Mouse (Mus musculus) retina, postnatal 1 day (tissue): ENCODE measurements around the gene Smim20.

Source experiments
- DNase-seq: peaks from one replicate; pipeline ENCODE4 v3.0.0-alpha.2; 2012

Smim20 gene

DNA sequence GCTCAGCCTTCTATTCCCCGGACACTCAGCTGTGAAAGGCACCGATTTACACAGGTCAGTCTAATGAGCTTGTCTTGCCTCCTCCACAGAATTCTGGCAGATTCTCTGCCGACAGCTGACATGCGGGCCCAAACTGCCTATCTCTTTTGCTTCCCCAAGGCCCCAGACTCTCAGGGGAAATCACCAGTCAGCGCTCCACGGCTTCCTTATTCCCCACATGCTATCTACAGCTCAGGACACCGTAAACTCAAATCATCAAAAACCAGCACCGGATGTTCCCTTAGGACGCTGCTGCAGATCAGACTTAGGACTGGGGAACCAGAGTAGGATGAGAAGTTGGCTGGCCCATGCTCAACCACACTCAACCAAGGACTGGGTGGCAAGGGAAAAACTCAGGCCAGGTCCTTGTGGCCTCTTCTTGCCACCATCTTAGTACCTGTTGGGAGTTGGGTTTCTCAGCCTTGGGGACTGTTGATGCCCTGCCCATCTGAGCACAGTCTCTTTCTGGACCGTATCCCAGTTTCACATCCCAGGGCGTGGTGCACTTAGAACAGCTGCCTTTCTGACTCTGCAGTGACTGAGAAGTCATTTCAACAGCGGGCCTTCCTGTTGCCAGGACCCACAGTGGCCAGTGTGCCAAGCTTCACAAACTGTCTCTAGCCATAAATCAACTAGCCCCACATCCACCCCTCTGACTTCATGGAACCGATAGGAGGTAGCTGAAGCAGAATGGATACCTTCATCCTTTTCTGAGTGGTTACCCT, 47.7 kb downstream of the Smim20 start:
- no peak for DNase-seq

DNA sequence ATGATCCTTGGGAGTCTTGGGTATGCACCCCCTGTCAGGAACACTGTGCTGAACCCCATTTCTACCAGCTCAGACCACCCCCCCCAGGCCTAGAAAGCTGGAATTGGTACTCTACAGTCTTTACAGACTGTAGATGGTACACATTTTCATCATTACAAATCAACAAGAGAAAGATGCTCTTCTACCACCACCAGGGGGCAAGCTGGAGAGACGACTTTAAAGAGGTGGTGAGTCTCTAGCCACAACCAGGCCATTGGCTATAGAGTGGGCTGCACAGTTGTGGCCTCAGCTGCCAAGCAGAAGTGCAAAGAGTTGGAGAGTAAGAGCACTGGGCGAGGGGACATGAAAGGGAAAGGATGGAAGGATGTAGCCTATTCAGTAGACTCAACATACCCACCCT, 48.9 kb downstream of the Smim20 start:
- no peak for DNase-seq

DNA sequence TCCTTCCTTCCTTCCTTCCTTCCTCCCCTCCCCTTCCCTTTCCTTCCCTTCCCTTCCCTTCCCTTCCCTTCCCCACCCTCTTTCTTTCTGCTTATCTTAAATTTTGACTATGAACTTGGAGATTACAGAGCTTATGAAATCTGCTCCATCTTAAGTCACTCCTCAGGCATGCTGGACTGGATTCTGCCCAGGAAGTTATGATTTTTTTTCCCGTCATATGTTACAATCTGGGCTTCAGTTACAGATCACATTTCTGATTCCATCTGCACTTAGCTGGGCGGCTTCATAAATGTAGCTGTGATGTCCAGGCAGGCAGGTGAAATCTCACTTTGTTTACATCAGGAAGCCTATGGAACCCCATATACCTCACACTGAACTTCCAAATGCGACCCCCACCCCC, 50.5 kb downstream of the Smim20 start:
- no peak for DNase-seq

DNA sequence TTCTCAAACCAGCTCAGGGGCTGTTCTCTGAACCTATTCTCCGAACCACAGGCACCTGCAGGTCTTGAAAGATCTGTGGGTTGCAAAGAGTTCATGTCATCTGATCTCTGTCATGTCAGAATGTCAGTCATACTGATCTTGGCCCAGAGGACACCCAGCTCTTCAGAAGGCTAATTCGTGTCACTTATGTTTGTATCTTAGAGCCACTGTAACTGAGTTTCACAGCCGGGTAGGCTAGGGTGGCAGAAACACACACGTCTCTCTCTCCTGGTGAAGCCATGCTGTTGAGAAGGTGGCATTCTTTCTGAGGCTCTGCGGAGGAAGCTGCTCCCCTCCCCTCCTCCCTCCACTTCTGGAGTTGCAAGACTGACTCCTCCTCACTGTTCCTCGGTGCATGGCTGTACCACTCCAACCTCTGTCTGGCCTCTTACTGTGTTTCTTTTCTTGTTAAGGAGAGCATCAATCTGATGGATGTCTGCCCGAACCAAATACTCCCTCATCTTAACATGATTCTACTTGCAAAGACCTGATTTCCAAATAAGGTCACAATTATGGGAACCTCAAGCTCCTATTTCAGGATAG, 51.1 kb downstream of the Smim20 start:
- no peak for DNase-seq

DNA sequence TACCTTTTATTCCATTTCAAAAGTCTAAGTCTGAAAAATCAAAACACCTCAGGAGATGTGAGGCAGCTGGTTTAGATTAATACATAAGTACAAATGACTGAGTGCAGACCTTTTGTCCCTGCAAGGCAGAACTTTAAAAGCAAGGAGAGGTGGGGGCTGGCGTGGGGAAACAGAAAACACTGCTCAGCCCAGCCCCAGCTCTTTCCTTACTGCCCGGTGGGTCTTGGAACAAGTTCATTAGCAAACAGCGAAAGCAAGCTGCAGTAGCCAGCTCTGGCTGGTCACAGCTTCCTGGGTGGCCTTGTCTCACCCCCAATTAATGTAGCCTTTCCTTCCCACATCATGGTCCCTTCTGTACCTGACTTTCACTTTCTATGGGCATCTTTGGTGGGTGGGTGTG, 53.4 kb downstream of the Smim20 start:
- peak; percentile 77 for DNase-seq

DNA sequence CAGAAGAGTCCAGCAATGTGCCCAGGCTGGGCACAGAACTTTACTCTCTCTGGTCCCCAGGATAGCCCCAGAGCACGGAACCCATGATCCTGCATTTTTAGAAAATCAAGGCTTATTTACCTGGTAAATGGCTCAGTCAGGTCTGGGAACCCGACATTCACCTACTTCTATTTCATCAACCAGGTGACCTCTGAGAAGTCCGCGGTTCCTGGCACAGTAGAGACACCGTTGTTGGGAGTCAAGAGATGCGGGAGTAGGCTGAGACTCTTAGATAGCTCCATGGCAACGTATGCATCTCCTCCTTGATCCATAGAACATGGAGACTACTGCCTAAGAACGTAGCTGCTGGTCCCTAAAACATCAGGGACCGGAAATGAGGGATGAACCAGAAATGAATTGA, 55.0 kb downstream of the Smim20 start:
- DNase-seq: no peak

DNA sequence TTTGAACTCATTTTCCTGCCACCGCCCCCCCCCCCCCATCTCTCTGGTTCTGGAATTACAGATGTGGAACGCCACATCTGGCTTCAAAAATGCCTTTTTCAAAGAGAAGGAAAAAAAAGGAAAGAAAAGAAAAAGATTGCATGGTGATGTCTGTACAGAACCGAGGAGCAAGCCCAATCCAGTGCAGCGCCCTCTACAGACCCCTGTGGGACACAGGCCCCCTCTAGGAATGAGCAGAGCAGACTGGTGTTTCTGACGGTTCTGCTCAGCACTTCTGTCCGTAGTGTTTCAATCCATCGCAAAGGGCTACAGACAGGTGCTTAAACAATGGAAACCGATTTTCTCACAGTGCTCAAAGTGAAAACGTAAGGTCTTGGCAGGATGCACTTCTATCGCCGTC, 55.6 kb downstream of the Smim20 start:
- DNase-seq: no peak

DNA sequence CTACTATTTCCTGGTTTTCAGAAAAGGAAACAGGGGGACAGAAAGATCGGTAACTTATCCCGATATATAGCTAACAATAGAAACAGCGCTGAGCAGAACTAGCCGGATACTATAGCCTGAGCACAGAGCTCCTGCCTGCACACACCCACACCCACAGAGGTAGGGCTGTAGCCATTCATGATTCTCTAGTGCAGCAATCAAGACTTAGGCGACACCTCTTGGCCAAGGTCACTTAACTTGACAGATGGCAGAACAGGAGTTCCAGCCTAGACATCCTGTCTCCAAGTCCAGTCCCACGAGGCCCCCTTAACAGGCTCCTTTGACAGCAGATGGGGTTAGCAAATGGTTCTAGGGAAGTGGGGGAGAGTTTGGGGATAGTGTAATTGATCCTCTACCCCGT, 56.2 kb downstream of the Smim20 start:
- no peak for DNase-seq

DNA sequence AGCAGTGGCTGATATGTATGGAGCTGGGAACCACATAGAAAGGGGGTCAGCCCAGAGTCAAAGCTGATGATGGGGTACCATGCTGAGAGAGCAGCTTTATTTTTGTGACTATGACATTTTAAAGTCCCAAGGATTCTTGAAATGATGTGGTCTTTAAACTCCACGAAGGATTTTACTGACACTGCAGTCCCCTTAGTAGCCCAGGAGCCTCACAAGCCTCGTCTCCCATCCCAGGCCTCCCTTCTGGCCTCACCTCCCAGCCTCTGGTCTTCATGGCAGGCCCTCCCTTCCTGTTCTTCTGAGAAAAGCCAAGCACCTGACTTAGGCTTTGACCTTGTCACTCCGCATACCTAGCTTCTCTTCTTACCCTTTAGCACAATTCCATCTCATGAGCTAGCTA, 57.4 kb downstream of the Smim20 start:
- DNase-seq: no peak

DNA sequence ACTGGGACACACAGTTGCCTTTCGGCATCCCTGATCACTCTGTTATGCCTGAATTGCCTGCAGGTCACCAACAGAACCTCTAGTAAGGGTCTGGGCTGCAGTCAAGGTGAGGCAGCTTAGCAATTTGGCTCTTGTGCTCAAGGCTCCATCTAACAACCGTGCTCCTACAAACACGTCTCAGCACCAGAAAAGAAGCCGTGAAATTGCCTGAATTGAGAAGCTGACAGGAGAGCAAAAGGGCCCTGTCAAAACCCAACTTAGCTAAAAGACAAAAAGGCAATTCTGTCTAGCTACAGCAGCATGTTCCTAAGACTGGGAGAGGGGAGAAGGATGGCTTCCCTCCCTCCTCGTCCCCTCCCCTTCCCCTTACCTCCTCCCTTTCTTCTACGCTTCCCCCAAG, 57.9 kb downstream of the Smim20 start:
- DNase-seq: no peak

DNA sequence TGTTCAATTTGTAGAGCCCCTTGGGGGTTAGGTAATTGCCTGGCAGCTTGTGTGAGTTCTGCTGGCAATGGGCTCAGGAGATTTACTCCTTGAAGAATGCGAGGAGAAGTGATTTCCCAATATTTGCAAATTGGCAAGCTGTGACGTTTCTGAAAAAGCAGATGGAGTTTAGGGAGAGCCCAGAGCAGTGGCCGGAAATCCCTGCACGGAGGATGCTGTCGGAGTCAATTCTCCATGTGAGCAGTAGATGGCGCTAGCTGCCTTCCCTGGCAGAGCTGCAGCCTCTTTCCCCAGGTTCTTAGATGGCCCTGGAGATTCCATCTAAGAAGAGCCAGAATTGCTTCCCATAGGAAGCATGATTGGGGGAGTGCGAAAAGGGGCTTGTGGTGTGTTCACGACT, 59.1 kb downstream of the Smim20 start:
- peak; percentile 86 for DNase-seq

DNA sequence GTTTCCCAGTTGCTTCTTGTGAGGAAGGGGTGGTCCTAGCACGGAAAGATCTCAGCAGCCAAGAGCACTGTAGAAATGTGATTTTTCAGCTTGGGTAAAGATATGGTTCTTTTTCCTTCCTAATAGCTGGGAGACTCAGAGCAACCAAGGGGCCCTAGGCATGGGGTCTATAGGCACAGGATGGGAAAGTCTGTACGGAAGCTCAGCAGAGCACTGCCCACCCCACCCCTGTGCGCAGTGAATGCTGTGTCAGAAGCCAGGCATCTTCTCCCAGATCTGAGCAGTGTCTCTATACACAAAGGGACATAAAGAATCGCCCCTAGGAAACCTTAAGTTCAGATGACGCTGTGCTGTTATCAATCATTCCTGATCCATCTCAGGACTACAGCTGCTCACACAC, 59.6 kb downstream of the Smim20 start:
- DNase-seq: no peak
